Mouse (Mus musculus) left cerebral cortex, adult 18-20 months (tissue): ENCODE measurements around the gene BC051665. TPM values are rescaled to one million over a fixed set of nuclear protein-coding genes. Genes with fewer than 3 reads are reported as not detected.

Experiments
- DNase-seq, 2 experiments: peaks; one replicate each; pipeline ENCODE4 v3.0.0; 2021 to 2022; ENCODE audit warnings: low spot score in 2 of 2, mixed read lengths in 1 of 2
- total RNA-seq, 2 experiments: library from RNA; stranded (reverse); gene quantifications; 2 replicates each; pipeline ENCODE4 v1.2.3; 2021

Gene BC051665
- total RNA-seq, 2 experiments from 2014 or later, result not detected

GRCm38 (mm10) chr13:60743381-60744077, 42.6 kb downstream of the BC051665 start:
- DNase-seq, result peak in 1 of 2 experiments; percentile 32

GRCm38 (mm10) chr13:60742611-60743010, 43.6 kb downstream of the BC051665 start:
- DNase-seq, result no peak

- DNase-seq, result no peak
Measured at GRCm38 (mm10) chr13:60740248-60740647, 45.9 kb downstream of the BC051665 start.

GRCm38 (mm10) chr13:60738429-60738828, 47.7 kb downstream of the BC051665 start:
- peak; percentile 68 to 75 for DNase-seq

GRCm38 (mm10) chr13:60737632-60738324, 48.4 kb downstream of the BC051665 start:
- peak in 1 of 2 experiments; percentile 51 for DNase-seq

- DNase-seq, result no peak
Measured at GRCm38 (mm10) chr13:60736421-60737105, 49.6 kb downstream of the BC051665 start.

GRCm38 (mm10) chr13:60735306-60735705, 50.9 kb downstream of the BC051665 start:
- no peak for DNase-seq

Other genes starting within 250 kb of the BC051665 start
- gene Dapk1, start 184.4 kb downstream of the BC051665 start, total RNA-seq, result 100 to 1,000 TPM in 1 of 2 experiments, 10 to 100 TPM in 1; 90.4 to 101 TPM
- gene Ctsll3, start 16.5 kb upstream of the BC051665 start, total RNA-seq, result not detected
- not detected for gene 4930486L24Rik, start 78.1 kb upstream of the BC051665 start, total RNA-seq
- gene Gm49392, start 110.5 kb upstream of the BC051665 start, total RNA-seq, result under 1 TPM in 1 of 2 experiments, not detected in 1; 0.51 TPM
- gene Ctla2b, start 111.1 kb upstream of the BC051665 start, total RNA-seq, result 1 to 10 TPM; 1.9 to 2.2 TPM
- not detected for gene Tpbpb, start 118.5 kb upstream of the BC051665 start, total RNA-seq
- not detected for gene Gm49393, start 149.2 kb upstream of the BC051665 start, total RNA-seq
- gene Gm49391, start 150.2 kb upstream of the BC051665 start, total RNA-seq, result under 1 TPM; 0.49 to 0.66 TPM
- gene Ctla2a, start 150.3 kb upstream of the BC051665 start, total RNA-seq, result 10 to 100 TPM; 15.6 to 17.2 TPM
- not detected for gene Tpbpa, start 155.6 kb upstream of the BC051665 start, total RNA-seq
- gene Ctsj, start 219.6 kb upstream of the BC051665 start, total RNA-seq, result not detected